Mouse (Mus musculus): ENCODE results near the gene Sbno1.

- no peak for TF ChIP-seq POLR2A (IDR thresholded peaks at IDR 0.05; ENCODE audit: control insufficient read depth, low read depth, low read length)
- TF ChIP-seq CTCF (IDR thresholded peaks at IDR 0.05; ENCODE audit: control insufficient read depth, insufficient read depth, insufficient replicate concordance, low read depth, low read length): no peak
Measured at GRCm38 (mm10) chr5:124464905-124465304, 39.1 kb upstream of the Sbno1 start.
